Mouse (Mus musculus) gastrocnemius, adult 2 months (tissue): ENCODE data around the gene Rapgef5. TPM values are rescaled to one million over a fixed set of nuclear protein-coding genes. Genes with fewer than 3 reads are reported as not detected.

Source experiments
- DNase-seq: peaks from one replicate; pipeline ENCODE4 v3.0.0; 2022
- H3K27ac ChIP-seq: fragments of 200-600 bp; 2 replicates; pipeline ENCODE4 v1.8.1; 2022; ENCODE audit warnings: mild to moderate bottlenecking
- H3K4me3 ChIP-seq: fragments of 200-600 bp; 2 replicates; pipeline ENCODE4 v1.8.1; 2022; ENCODE audit warnings: mild to moderate bottlenecking, moderate library complexity
- CTCF ChIP-seq: fragments of 200-600 bp; IDR thresholded peaks from 2 replicates; pipeline ENCODE4 v1.8.1; 2022; ENCODE audit warnings: antibody characterized with exemption, mild to moderate bottlenecking, moderate library complexity
- intact Hi-C: fragments of 180-260 bp; cut with DNase I; formaldehyde crosslinking; loops from one replicate; pipeline ENCODE4 v1.15.1; 2025
- total RNA-seq, 2 experiments: library from RNA; stranded (reverse); gene quantifications; 2 replicates each; pipeline ENCODE4 v1.2.3; 2021

Rapgef5 gene
- total RNA-seq, 2 experiments from 2014 or later, result 4.1 to 5.4 TPM

DNA sequence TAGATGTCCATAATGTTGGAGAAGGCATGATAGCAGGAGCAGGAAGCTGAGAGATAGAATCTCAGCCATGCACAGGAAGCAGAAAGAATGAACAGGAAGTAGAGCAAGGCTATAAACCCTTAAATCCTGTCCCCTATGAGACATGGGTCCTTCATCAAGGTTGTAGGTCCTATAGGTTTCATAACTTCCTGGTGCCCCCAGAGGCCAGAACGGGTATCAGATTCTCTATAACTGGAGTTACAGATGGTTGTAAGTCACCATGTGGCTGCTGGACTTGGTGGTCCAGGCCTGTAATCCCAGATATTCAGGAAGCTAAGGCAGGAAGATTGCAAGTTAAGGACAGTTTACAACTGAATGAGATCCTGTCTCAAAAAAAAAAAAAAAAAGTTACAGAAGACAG is 8.5 kb upstream of the Rapgef5 start:
- Histone ChIP-seq H3K27ac (no peak overlapping the region), H3K4me3 (no peak overlapping the region)
- intact Hi-C loops, result no loop called here
- no peak for TF ChIP-seq CTCF
- no peak for DNase-seq

GRCm38 (mm10) chr12:117509919-117510318 is 6.4 kb upstream of the Rapgef5 start:
- intact Hi-C loops, result no loop called here
- H3K4me3 ChIP-seq, result no peak overlapping the region
- H3K27ac ChIP-seq, result no peak overlapping the region
- no peak for TF ChIP-seq CTCF
- DNase-seq, result no peak

DNA sequence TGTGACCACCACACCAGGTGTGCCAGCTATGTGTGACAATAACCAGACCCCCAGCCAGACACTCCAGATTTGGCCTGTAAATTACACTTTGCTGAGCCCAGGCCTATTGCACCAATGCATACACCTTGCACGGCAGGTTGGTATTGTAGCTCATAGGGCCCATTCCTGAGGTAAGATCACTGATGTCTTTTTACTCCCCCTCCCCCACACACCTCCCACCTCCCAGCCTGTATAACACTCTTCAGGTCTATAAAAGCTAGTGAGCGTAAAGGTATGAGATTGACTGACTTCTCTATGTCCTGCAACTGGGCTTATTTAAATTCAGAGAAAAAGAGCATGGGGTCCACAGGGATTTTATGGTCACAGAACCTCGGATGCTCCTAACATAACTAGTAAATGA is 3.8 kb upstream of the Rapgef5 start:
- intact Hi-C loops, result no loop called here
- TF ChIP-seq CTCF, result no peak
- no peak for DNase-seq
- H3K4me3 ChIP-seq, result no peak overlapping the region
- no peak overlapping the region for H3K27ac ChIP-seq

- intact Hi-C loops, result no loop called here
- DNase-seq, result no peak
- no peak for TF ChIP-seq CTCF
- Histone ChIP-seq H3K4me3 (no peak overlapping the region), H3K27ac (no peak overlapping the region)
Measured at GRCm38 (mm10) chr12:117513150-117513932, 2.9 kb upstream of the Rapgef5 start.

- DNase-seq, result no peak
- no peak overlapping the region for H3K4me3 ChIP-seq
- H3K27ac ChIP-seq, result no peak overlapping the region
- intact Hi-C loops, result no loop called here
- no peak for TF ChIP-seq CTCF
Measured at GRCm38 (mm10) chr12:117517275-117517936, 1.1 kb downstream of the Rapgef5 start.

DNA sequence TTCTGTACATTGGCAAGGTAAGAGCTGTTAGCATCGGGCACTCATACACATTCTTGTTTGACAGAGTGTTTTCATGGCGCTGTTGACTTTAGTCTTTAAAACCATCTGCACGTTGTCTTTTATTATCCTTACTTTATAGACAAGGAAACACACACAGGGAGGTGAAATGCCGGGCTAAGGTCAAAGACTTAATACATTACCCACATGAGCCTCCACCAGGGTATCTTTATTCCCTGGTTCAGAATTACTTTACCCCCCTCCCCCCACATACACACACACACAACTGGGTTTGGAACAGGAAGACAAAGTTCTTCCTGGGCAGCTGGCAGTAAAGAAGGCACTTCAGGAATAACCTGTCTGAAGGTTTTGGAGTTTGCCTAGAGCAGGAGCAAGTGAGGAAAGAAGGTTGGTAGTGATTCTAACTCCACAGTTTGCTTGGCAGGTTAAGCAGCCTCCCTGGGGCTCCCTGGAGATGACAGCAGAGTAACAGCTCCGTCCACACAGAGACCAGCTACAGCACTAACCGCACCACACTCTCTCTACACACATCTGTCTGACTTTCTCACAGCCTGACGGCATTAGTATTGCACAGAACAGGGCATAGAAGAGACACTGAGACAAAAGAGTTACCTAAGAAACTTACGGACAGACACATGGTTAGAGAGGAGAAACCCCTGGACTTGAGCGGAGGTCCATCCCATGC is 8.2 kb downstream of the Rapgef5 start:
- no peak for TF ChIP-seq CTCF
- Histone ChIP-seq H3K27ac (no peak overlapping the region), H3K4me3 (no peak overlapping the region)
- no peak for DNase-seq
- intact Hi-C loops, result no loop called here

GRCm38 (mm10) chr12:117527889-117528288 is 11.6 kb downstream of the Rapgef5 start:
- no peak for DNase-seq
- intact Hi-C loops, result no loop called here

GRCm38 (mm10) chr12:117528509-117529145 is 12.3 kb downstream of the Rapgef5 start:
- DNase-seq, result no peak
- Histone ChIP-seq H3K27ac (no peak overlapping the region), H3K4me3 (no peak overlapping the region)
- intact Hi-C loops, result no loop called here
- TF ChIP-seq CTCF, result no peak

More at GRCm38 (mm10) chr12:117527889-117528288, 11.6 kb downstream of the Rapgef5 start:
- Histone ChIP-seq H3K27ac (no peak overlapping the region), H3K4me3 (no peak overlapping the region)
- no peak for TF ChIP-seq CTCF

DNA sequence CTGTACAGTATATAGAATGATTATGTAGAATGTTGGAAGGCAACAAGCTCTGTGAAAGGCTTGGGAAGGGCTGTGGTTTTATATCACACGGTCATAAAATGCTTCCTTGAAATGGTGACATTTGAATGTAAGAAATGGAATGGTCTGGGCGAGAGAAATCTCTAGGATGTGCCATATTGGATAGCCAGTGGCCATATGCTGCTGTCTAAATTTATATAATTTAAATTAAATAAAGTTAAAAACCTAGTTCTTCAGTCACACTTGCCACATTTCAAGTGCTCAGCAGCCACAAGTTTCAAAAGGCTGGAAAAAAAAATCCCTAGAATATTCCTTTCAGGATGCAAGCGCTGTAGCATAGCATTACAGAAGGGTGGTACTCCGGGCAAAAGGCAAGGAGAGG is 14.8 kb downstream of the Rapgef5 start:
- no peak for TF ChIP-seq CTCF
- H3K27ac ChIP-seq, result no peak overlapping the region
- intact Hi-C loops, result no loop called here
- H3K4me3 ChIP-seq, result no peak overlapping the region
- no peak for DNase-seq

DNA sequence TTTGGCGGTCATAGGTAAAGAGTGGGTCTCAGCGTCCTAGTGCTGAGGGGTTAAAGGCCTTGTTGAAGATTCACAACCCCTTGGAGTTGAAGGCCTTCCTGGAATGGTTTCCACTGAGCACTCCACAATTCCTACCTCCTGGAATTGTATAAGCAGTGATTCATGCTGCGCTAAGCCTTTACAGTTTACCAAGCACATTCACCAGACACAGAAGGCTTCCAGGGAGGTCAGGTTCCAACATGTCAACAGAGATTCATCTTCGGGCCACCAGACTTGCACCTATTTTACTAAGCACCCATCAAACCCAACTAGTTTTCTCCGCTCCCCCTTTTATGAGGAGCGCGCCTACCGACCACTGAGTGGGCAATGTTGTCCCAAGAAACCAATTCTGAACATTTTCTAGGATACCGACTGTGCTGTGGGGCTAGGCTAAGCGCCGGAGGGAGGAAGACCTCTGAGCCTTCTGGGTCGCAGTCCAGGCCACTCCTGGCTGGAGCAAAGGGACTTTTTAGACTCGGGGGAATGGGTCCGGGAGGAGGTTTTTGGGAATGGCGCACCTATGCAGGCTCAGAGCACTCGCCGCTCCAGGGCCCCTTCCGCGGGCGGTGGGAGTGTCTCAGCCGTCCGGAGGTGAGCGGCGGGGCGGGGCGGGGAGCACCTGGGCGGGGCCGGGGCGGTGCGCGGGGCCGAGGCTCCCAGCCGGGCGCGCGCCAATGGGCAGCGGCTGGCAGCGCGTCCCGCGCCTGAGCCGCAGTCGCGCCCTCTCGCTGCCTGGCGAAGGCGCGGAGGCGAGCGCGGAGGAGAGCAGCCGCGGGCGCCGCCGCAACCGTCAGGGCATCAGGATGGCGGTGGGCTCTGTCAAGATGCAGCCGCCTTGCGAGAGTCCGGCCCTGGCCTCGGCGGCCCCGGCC is 17.2 kb downstream of the Rapgef5 start:
- Histone ChIP-seq H3K4me3 (peak overlapping the region; percentile 74), H3K27ac (peak overlapping the region; percentile 54)
- intact Hi-C loops, result no loop called here
- peak; percentile 21; the same call in 1 of the 2 replicates for TF ChIP-seq CTCF
- peak; percentile 41 for DNase-seq

DNA sequence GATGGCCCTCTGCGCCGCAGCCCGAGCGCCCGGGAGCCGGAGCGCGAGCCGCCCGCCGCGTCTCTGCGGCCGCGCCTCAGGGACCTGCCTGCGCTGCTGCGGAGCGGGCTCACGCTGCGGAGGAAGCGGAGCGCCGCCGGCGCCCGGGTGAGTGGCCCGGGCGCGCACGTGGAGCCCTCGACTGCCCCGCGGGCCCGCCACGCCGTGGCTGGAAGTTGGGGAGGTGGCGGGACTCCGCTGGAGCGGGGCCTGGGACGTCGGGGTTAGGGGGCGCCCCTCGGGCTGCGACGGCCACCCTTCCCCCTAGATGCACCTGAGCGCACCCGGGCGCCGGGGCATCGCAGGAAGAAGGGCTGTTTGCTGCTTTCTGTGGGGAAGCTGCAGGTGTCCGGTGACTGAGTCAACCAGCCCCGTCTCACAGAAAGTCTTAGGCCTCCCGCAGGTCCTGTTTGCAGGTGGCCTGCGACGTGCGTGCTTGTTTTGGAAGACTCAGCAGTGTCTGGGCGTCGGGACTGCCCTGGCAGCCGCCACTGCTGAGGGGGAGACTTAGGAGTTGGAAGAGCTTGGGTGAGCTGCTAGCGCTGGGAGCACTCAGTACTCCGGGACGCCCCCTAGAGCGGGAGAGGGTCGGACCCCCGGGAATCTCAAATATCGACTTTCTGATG is 17.9 kb downstream of the Rapgef5 start:
- Histone ChIP-seq H3K27ac (peak overlapping the region; percentile 64), H3K4me3 (peak overlapping the region; percentile 74)
- no peak for TF ChIP-seq CTCF
- peak; percentile 17 for DNase-seq
- intact Hi-C loops, result no loop called here
